Mouse (Mus musculus) heart, adult 8-10 months (tissue): Measurements from ENCODE around the gene Mstn. TPM values are rescaled to one million over a fixed set of nuclear protein-coding genes. Genes with fewer than 3 reads are reported as not detected.

Experiments used
- DNase-seq: peaks from one replicate; pipeline ENCODE4 v3.0.0; 2022; ENCODE audit warnings: low spot score
- total RNA-seq, 4 experiments: library from RNA; stranded (reverse); gene quantifications; 2 replicates each; pipeline ENCODE4 v1.2.4; 2022

Gene Mstn
- total RNA-seq = 1 to 10 TPM in 2 of 4 experiments, under 1 TPM in 2; 0.14 to 1.1 (median 0.64) TPM

DNA sequence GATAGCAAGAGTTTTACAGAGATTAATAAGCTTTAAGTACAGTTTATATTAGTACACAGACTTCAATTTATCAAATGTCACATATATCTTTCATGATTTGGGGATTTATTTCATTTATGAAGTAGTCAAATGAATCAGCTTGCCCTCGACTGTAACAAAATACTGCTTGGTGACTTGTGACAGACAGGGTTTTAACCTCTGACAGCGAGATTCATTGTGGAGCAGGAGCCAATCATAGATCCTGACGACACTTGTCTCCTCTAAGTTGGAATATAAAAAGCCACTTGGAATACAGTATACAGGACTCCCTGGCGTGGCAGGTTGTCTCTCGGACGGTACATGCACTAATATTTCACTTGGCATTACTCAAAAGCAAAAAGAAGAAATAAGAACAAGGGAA, at the start of gene Mstn:
Gene Mstn (plus strand): TSS at position 301 of the 400 bp plus-strand sequence.
- no peak for DNase-seq

DNA sequence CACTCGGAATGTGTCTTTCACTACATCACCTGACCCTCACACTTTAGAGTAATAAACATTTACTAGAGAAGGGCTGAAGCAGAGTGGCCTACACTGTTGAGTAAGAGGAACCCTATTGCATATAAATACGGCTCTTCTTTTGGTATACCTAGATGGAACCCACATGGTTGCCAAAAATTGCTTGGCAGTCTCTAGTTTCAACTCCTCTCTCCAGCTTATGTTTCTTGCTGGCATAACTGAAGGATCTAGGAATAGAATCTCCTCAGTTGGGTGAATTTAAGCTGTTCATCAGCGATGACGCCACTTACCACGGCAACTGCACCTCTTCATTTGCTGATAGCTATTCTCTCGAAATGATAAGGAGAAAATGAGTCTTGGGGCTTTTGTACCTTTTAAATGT, 46.7 kb upstream of the Mstn start:
- DNase-seq = no peak

DNA sequence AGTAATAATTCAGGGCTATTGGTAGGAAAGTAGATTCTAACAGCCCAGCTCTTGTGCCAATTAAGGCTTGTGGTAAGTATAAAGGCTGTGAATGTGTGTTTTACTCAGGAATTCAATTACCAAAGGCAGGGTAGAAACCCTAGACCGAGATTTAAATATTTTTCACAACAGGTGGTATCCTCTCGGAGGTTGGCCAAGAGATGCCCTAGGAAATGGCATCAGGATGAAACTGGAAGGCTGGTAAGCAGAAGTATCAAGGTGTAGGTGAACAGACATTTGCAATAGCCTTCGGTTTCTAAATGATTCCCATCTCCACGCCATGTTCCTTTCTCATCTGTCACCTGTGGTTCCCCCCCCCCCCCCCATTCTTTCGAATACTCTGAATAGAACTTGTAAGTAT, 45.8 kb upstream of the Mstn start:
- DNase-seq = no peak

- no peak for DNase-seq
These were observed 42.5 kb upstream of the Mstn start for GRCm38 (mm10) chr1:53018746-53019505.

DNA sequence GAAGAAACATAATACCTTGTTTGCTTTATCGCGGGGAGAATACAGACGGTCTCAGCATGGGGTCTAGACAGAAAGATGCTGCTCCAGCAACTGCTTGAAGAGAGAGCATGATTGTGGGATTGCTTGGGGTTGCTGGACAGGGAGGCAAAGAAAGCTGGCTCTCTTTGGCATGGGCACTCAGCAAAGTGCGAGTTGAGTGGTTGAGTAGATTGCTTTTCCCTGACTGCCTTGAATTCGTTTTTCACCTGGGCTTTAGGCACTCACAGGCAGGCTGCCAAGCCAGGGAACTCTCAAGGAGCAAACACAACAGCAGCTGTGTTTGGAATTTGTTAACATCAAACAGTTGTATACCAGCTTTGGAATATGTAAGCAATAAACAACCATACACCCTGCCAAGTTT, 41.4 kb upstream of the Mstn start, which contains the start of gene 1700019D03Rik:
Gene 1700019D03Rik (minus strand): TSS at position 101 of the 400 bp plus-strand sequence.
- DNase-seq = no peak

DNA sequence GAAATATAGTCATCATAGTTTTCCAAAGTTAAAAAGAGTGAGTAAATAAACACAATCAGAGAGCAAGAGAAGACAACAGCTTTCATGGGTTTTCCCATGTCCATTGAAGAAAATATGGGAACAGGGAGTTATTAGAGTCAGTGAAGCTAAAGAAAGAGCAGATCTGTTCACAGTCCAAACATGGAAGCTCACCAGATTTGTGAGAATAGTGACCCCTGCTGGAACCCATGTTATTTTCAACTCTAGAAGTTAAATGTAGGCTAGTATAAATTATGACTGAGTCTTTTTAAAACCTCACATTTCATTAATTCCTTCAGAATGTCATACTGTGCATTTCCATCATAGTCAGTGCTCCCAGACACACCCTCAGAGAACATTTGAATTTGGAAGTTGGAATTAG, 28.9 kb upstream of the Mstn start:
- peak; percentile 9 for DNase-seq

GRCm38 (mm10) chr1:53037443-53037871, 24.0 kb upstream of the Mstn start:
- DNase-seq = peak; percentile 24

- DNase-seq = no peak
These were observed 11.5 kb upstream of the Mstn start for GRCm38 (mm10) chr1:53049763-53050427.

DNA sequence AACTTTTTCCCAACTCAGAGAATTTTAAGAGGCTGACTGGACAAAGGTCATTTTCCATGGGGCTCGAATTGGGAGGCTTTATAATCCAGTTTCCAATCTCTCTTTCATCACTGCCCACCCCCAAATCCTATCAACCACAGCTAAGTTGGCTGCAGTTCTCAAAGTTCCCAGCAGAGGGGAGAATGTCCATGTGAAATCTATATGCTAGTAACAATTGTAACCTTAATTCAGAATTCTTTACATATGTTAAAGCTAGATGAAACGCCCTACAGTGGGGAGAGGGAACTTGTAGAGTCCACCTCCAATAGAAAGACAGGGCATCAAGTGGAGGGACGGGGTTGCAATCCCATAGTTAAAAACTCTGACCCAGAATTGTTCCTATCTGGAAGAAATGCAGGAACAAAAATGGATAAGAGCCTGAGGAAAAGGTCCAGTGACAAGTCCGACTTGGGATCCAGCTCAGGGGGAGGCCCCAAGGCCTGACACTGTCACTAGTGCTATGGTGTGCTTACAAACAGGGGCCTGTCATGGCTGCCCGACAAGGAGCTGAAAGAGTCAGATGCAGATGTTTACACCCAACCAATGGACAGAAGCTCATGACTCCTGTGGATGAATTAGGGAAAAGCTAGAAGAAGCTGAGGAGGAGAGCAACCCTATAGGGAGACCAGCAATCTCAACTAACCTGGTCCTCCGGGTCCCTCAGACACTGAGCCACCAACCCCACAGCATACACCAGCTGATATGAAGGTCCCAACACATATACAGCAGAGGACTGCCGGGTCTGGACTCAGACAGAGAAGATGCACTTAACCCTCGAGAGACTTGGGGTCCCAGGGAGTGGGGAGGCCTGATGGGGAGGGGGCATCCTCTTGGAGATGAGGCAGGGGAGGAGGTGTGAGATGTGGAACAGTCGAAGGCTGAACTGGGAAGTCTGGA, 8.1 kb upstream of the Mstn start:
- peak; percentile 46 for DNase-seq

GRCm38 (mm10) chr1:53059106-53059505, 2.3 kb upstream of the Mstn start:
- DNase-seq = no peak

- no peak for DNase-seq
These were observed 941 bp upstream of the Mstn start for GRCm38 (mm10) chr1:53060499-53060898.

DNA sequence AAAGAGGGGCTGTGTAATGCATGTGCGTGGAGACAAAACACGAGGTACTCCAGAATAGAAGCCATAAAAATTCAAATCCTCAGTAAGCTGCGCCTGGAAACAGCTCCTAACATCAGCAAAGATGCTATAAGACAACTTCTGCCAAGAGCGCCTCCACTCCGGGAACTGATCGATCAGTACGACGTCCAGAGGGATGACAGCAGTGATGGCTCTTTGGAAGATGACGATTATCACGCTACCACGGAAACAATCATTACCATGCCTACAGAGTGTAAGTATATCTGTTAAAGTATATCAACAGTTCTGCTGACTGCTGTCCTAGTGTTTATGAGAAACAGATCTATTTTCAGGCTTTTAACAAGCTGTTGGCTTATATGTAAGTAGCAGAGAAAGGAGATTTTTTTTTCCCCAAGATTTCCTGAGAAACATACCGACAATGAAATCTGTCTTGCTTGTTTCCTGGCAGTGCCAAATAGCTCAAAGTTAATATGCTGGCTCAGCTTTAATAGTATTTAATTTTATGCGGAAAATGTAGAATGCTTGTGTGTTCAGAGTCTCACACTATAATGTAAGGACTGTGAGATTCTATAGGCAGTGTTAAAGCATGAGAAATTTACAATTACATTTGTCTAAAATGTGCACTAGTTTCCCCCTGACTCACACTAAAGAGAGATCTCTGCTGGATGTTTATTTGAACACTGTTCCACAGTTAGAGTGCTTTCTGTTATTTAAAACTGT, 600 bp downstream of the Mstn start:
- DNase-seq = no peak

DNA sequence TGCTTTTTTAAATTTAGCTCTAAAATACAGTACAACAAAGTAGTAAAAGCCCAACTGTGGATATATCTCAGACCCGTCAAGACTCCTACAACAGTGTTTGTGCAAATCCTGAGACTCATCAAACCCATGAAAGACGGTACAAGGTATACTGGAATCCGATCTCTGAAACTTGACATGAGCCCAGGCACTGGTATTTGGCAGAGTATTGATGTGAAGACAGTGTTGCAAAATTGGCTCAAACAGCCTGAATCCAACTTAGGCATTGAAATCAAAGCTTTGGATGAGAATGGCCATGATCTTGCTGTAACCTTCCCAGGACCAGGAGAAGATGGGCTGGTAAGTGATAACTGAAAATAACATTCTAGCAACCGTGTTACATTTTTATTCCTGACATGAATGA, 2.5 kb downstream of the Mstn start:
- DNase-seq = no peak

DNA sequence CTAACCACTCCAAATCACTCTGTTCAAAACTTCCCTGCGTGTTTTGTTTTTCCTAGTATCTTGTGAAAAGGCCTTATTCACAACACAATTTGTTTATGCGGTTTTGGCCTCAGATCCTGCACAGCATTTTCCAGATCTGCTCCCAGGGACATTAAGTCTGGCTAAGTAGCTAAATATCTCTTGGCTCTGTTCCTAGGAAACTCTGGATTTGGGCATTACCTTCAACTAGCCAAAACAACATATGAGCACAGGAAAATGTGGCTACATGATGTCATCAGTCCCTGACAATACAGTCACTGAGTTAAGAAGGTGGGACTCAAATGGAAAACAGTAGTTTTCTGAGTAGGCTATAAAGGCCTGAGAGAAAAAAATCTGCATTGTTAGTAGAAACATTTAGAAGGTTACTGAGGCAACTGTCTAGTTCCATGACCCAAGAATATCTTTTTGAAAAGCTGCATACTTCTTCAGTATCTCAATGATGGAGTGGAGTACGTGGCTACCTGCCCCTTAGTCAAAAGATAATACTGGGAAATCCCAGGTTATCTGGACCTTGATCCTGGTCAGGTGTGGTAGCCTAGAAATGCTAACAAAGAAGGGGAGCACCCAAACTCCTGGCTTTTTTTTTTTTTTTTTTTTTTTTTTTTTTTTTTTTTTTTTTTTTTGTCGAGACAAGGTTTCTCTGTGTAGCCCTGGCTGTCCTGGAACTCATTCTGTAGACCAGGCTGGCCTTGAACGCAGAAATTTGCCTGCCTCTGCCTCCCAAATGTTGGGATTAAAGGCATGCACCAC, 8.5 kb downstream of the Mstn start:
- DNase-seq = no peak

DNA sequence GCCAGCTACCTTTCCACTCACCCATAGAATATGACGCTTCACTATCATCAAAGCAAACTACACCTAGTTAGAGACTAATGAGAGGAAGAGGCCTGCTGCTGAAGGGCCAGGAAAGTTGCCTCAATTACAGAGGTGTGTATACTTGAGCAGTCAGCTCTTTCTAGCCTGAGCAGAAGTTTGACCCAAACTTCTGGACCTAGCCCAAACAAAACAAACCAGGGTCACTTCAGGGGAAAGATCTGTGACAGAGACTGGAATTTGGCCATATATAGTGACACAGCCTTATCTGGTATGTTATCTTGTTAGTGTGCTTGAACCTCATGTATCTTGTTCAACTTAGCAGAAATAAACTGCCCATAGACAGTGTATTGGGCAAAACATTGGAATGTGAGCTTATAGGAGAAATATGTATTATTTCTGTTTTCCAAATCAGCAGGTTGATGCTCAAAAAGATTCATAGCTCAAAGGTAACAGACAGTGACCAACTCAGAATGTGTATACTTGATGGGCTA, 9.3 kb downstream of the Mstn start:
- no peak for DNase-seq

DNA sequence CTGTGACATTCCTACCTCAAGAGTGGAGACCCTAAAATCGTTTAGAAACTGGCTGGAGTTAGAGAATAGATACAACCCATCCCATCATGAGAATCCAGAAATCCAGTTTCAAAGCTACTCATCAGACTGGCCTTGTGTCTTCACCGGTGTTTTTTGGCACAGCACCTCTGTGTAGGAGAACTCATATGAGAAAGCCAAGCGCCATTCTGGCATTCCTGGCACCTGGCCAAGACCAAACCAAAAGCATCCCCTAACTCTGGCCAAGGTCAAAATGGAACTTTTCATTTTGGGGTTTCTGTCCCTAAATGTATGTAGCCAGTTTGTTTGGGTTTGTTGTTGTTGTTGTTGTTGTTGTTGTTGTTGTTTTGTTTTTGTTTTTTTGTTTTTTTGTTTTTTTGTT, 15.2 kb downstream of the Mstn start:
- DNase-seq = no peak

DNA sequence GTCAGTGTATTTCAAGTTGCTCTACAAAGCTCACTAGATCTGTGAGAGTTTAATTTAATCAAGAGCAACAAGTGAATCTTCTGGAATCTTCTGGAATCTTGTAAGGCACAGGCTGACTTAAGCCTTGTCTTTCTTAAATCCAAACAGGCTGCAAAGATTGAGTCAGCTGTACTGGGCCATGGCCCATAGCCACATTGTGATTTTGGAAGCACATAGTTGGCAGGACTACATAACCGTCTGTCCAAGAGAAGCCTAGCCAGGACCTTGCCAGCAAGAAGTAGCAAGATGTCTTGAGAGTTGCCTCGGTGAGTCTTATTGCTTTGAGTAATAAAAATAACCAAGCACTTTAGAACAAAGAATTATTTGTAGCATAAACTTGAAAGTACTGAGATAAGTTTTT, 18.4 kb downstream of the Mstn start:
- DNase-seq = peak; percentile 48

GRCm38 (mm10) chr1:53080603-53081002, 19.2 kb downstream of the Mstn start:
- no peak for DNase-seq

DNA sequence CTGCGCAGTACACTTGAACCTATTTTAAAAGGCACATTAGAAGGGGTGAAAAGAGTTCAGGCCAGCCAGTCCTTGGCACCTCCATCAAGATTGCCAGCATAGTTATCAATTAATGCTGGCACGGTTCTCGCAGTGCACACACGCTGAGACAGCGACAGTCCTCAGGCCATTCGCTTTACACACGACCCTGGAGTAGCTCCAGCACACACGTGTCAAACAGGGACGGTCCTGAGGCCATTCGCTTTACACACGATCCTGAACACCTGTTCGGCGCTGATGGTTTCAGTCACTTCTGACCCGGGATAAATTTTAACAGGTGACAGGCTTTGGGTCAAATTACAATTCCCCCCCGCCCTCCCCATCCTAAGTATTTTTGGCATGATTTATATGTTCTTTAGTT, 23.8 kb downstream of the Mstn start:
- DNase-seq = no peak

DNA sequence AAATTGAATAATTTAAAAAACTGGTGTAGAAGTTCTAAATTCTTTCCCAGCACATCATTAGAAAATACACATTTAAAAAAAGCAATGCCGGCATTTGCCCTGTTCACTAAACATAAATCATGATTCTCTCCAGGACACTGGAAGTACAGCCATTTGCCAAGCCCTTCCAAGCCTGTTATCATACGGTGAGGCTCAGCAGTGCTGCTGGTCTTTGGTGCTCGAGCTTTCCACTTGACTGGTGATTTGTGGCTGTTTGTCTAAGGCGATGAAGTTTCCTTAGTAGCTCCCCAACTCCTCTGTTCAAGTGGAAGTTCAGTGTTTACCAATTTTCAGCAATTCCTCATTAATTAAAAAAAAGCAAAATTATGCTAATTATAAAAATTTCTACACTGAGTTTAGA, 24.6 kb downstream of the Mstn start:
- no peak for DNase-seq
